ENCODE assay signal across 9 mouse cellular contexts in genomic region chr12:40040067-40040466, GRCm38 (mm10). TPM values are rescaled to one million over a fixed set of nuclear protein-coding genes. Genes with fewer than 3 reads are reported as not detected.
DNase-seq lines count a peak whose midpoint lies in the region; ATAC-seq and TF ChIP-seq lines count a peak whose summit lies in the region.
"Had no signal": no experiment of that assay in that cellular context is flagged by ENCODE, and none has a peak within 500 bp of the region (broad histone marks: within the 10 kb centered on the region; RNA-seq: fewer than 3 reads in every experiment).

No protein-coding gene starts in this region.

- no peaks in the 10 kb centered on the region for H3K36me3 ChIP-seq in intestine, postnatal 0 days (ENCODE audit: control insufficient read depth, insufficient read depth)
- H3K36me3 ChIP-seq in intestine, embryonic 15.5 days, result no peaks in the 10 kb centered on the region
- no peaks in the 10 kb centered on the region for H3K36me3 ChIP-seq in embryonic facial prominence, embryonic 11.5 days (replicated peaks; ENCODE audit: control insufficient read depth, insufficient read depth, low read depth, low read length)
- H3K36me3 ChIP-seq: embryonic facial prominence, embryonic 13.5 days had no signal

- no peak overlapping the region for H3K4me2 ChIP-seq in intestine, postnatal 0 days (replicated peaks; ENCODE audit: low read depth)
- H3K4me2 ChIP-seq in intestine, embryonic 15.5 days (replicated peaks), result no peak overlapping the region
- H3K4me2 ChIP-seq in embryonic facial prominence, embryonic 11.5 days (ENCODE audit: low read depth, low read length), result no peak overlapping the region
- H3K4me2 ChIP-seq: embryonic facial prominence, embryonic 13.5 days; liver, embryonic 13.5 days had no signal

- no peak overlapping the region for H3K4me3 ChIP-seq in intestine, postnatal 0 days (ENCODE audit: low read depth, low read length)
- H3K4me3 ChIP-seq in intestine, embryonic 15.5 days (replicated peaks), result no peak overlapping the region
- H3K4me3 ChIP-seq in embryonic facial prominence, embryonic 11.5 days (ENCODE audit: low read depth, low read length), result no peak overlapping the region
- H3K4me3 ChIP-seq: embryonic facial prominence, embryonic 13.5 days; liver, embryonic 13.5 days had no signal

- H3K9me3 ChIP-seq in intestine, postnatal 0 days (ENCODE audit: control insufficient read depth), result no peaks in the 10 kb centered on the region
- no peaks in the 10 kb centered on the region for H3K9me3 ChIP-seq in intestine, embryonic 15.5 days
- no peaks in the 10 kb centered on the region for H3K9me3 ChIP-seq in embryonic facial prominence, embryonic 11.5 days (replicated peaks; ENCODE audit: control insufficient read depth, low read length)
- H3K9me3 ChIP-seq: embryonic facial prominence, embryonic 13.5 days; liver, embryonic 13.5 days had no signal

- H3K27ac ChIP-seq in intestine, postnatal 0 days (ENCODE audit: low read depth, low read length), result no peak overlapping the region
- H3K27ac ChIP-seq in intestine, embryonic 15.5 days, result no peak overlapping the region
- no peak overlapping the region for H3K27ac ChIP-seq in embryonic facial prominence, embryonic 11.5 days (replicated peaks; ENCODE audit: low read depth, low read length)
- H3K27ac ChIP-seq: embryonic facial prominence, embryonic 13.5 days; liver, embryonic 13.5 days had no signal

- DNase-seq in 3134 (ENCODE audit: extremely low read depth, insufficient read length, low spot score), result peak; percentile 14
- peak; percentile 68 for DNase-seq in embryonic facial prominence, embryonic 11.5 days (ENCODE audit: low spot score)
- no peak for DNase-seq in urinary bladder, adult 18-20 months (ENCODE audit: low spot score in 2 of 2)
- DNase-seq: liver, embryonic 13.5 days had no signal

- no peak for ATAC-seq in intestine, postnatal 0 days
- no peak for ATAC-seq in intestine, embryonic 15.5 days
- ATAC-seq in CD4-positive, CD25-positive, alpha-beta regulatory T cell, adult 4 months, result peak; percentile 13
- no peak for ATAC-seq in embryonic facial prominence, embryonic 11.5 days (replicated peaks; ENCODE audit: insufficient number of reproducible peaks, low FRiP score, low TSS enrichment, low read depth)
- peak; percentile 19 for ATAC-seq in megakaryocyte, adult 5-6 weeks (ENCODE audit: poor library complexity, severe bottlenecking)

- no peaks in the 10 kb centered on the region for H3K27me3 ChIP-seq in intestine, postnatal 0 days (replicated peaks; ENCODE audit: control insufficient read depth, insufficient read depth, low read length)
- H3K27me3 ChIP-seq in intestine, embryonic 15.5 days (replicated peaks), result no peaks in the 10 kb centered on the region
- no peaks in the 10 kb centered on the region for H3K27me3 ChIP-seq in embryonic facial prominence, embryonic 11.5 days (ENCODE audit: control insufficient read depth, insufficient read depth, low read length)
- H3K27me3 ChIP-seq: embryonic facial prominence, embryonic 13.5 days; liver, embryonic 13.5 days had no signal

- no peak overlapping the region for H3K9ac ChIP-seq in intestine, postnatal 0 days (ENCODE audit: low read depth, low read length)
- H3K9ac ChIP-seq in intestine, embryonic 15.5 days, result no peak overlapping the region
- no peak overlapping the region for H3K9ac ChIP-seq in embryonic facial prominence, embryonic 11.5 days (replicated peaks; ENCODE audit: low read length)
- H3K9ac ChIP-seq: embryonic facial prominence, embryonic 13.5 days; liver, embryonic 13.5 days had no signal

- TF ChIP-seq CTCF in intestine, postnatal 0 days (IDR thresholded peaks at IDR 0.05; ENCODE audit: low read depth), result peak; percentile 73

- no peaks in the 10 kb centered on the region for H3K4me1 ChIP-seq in intestine, postnatal 0 days (replicated peaks; ENCODE audit: control insufficient read depth, insufficient read depth, low read length)
- H3K4me1 ChIP-seq in intestine, embryonic 15.5 days (replicated peaks), result no peaks in the 10 kb centered on the region
- no peaks in the 10 kb centered on the region for H3K4me1 ChIP-seq in embryonic facial prominence, embryonic 11.5 days (ENCODE audit: control insufficient read depth, insufficient read depth, low read length)

RNA-seq across cellular contexts. Expression of gene Arl4a, which starts 2.2 kb away (rescaled TPM):
- polyA plus RNA-seq in intestine, postnatal 0 days (2015; fragmentation: Nextera tagmentation; extraction: Ambion mirVana), result 113 and 115 TPM in 2 replicates
- 67.9 and 74.1 TPM in 2 replicates for polyA plus RNA-seq in intestine, embryonic 15.5 days (2015; fragmentation: Nextera tagmentation; extraction: Ambion mirVana)
- polyA plus RNA-seq in CD4-positive, CD25-positive, alpha-beta regulatory T cell, adult 4 months (2017; shearing (Covaris generic)), result 10 to 100 TPM; 89.4 to 99.4 TPM
- polyA plus RNA-seq in embryonic facial prominence, embryonic 11.5 days (2014; fragmentation: Nextera tagmentation; extraction: Ambion mirVana), result 33.7 and 37.5 TPM in 2 replicates
- total RNA-seq in megakaryocyte, adult 5-6 weeks (2015), result 11.3 and 16.7 TPM in 2 replicates
- 9.3 and 9.9 TPM in 2 replicates for total RNA-seq in megakaryocyte, adult 5-6 weeks (2017)

Comparison
In these comparisons a context has a peak if more than half of its experiments do, and no peak if none do; other contexts are left out.
1. ATAC-seq: peak in CD4-positive, CD25-positive, alpha-beta regulatory T cell, adult 4 months (single experiment) and megakaryocyte, adult 5-6 weeks (single experiment); none in intestine, postnatal 0 days (single experiment), intestine, embryonic 15.5 days (single experiment) and embryonic facial prominence, embryonic 11.5 days (single experiment).
2. DNase-seq: peak in 3134 (single experiment) and embryonic facial prominence, embryonic 11.5 days (single experiment); none in urinary bladder, adult 18-20 months (0 of 2).